Mouse (Mus musculus) testis, adult 2 months (tissue): Measurements from ENCODE around the gene Paip2b. TPM values are rescaled to one million over a fixed set of nuclear protein-coding genes. Genes with fewer than 3 reads are reported as not detected.

ENCODE experiments used
- H3K27ac ChIP-seq: fragments of 200-500 bp; 2 replicates; pipeline ENCODE4 v1.5.1; 2012; ENCODE audit warnings: low read depth, low read length; ENCODE audit not compliant: control insufficient read depth, insufficient read depth
- H3K27me3 ChIP-seq: fragments of 200-500 bp; 2 replicates; pipeline ENCODE4 v1.6.1; 2012; ENCODE audit warnings: mild to moderate bottlenecking, low read length, moderate library complexity; ENCODE audit not compliant: control insufficient read depth, insufficient read depth
- H3K36me3 ChIP-seq: fragments of 200-500 bp; 2 replicates; pipeline ENCODE4 v1.6.1; 2012; ENCODE audit warnings: mild to moderate bottlenecking, low read length; ENCODE audit not compliant: control insufficient read depth, insufficient read depth
- H3K4me1 ChIP-seq: fragments of 200-500 bp; 2 replicates; pipeline ENCODE4 v1.6.1; 2012; ENCODE audit warnings: low read length; ENCODE audit not compliant: control insufficient read depth, insufficient read depth
- H3K4me3 ChIP-seq: fragments of 200-500 bp; 2 replicates; pipeline ENCODE4 v1.5.1; 2012; ENCODE audit warnings: low read depth, mild to moderate bottlenecking, low read length, moderate library complexity, mixed read lengths; ENCODE audit not compliant: control insufficient read depth
- POLR2A ChIP-seq: fragments of 200-500 bp; IDR thresholded peaks from 2 replicates; pipeline ENCODE4 v1.6.1; 2012; ENCODE audit warnings: low read depth, mild to moderate bottlenecking, inconsistent platforms, low read length, moderate library complexity; ENCODE audit not compliant: control insufficient read depth
- polyA plus RNA-seq: library from polyadenylated mRNA; depleted of rRNA; stranded (reverse); fragments of >200 nt; gene quantifications from 2 replicates; pipeline ENCODE4 v1.2.3, GENCODE M21; 2012; rRNA removed

The Paip2b gene
- polyA plus RNA-seq, 1 experiment = 54.4 TPM

- H3K36me3 ChIP-seq = no peaks in the 10 kb centered on the region
Measured at GRCm38 (mm10) chr6:83756051-83756450, 75.5 kb downstream of the Paip2b start.

More at GRCm38 (mm10) chr6:83756051-83756450, 75.5 kb downstream of the Paip2b start:
- Histone ChIP-seq H3K4me3 (no peak overlapping the region), H3K27ac (no peak overlapping the region), H3K4me1 (peaks cover 15% of the 10 kb centered on the region), H3K27me3 (no peaks in the 10 kb centered on the region)
- no peak for TF ChIP-seq POLR2A

Other genes starting within 250 kb of the Paip2b start
- 0.14 TPM in 1 of 2 replicates, not detected in the other for gene Clec4f, start 175.6 kb downstream of the Paip2b start, polyA plus RNA-seq
- gene Cd207, start 153.9 kb downstream of the Paip2b start, polyA plus RNA-seq = not detected in 2 replicates
- gene Vax2, start 120.5 kb downstream of the Paip2b start, polyA plus RNA-seq = 2.1 TPM in 2 replicates
- 12.4 and 17.2 TPM in 2 replicates for gene Atp6v1b1, start 88.8 kb downstream of the Paip2b start, polyA plus RNA-seq
- gene Ankrd53, start 69.1 kb downstream of the Paip2b start, polyA plus RNA-seq = 90.8 and 94.2 TPM in 2 replicates
- gene Tex261, start 55.9 kb downstream of the Paip2b start, polyA plus RNA-seq = 95.3 and 97.0 TPM in 2 replicates
- gene Nagk, start 36.8 kb downstream of the Paip2b start, polyA plus RNA-seq = 56.2 and 57.9 TPM in 2 replicates
- 10.3 and 12.6 TPM in 2 replicates for gene Zfp638, start 35.4 kb upstream of the Paip2b start, polyA plus RNA-seq
- 1.7 and 2.1 TPM in 2 replicates for gene Dysf, start 176.8 kb upstream of the Paip2b start, polyA plus RNA-seq